Mouse (Mus musculus): ENCODE data around the gene Spata45. TPM values are rescaled to one million over a fixed set of nuclear protein-coding genes. Genes with fewer than 3 reads are reported as not detected.

The Spata45 gene
- polyA plus RNA-seq, 1 experiment from 2014 or later = not detected

GRCm38 (mm10) chr1:191086304-191086878 is 50.0 kb downstream of the Spata45 start:
- whole genome bisulfite sequencing (ENCODE audit: insufficient replicate concordance) = 79% methylated on average over 7 of the region's 7 CpGs
- Histone ChIP-seq H3K4me3 (ENCODE audit: low read depth, low read length) (no peak overlapping the region), H3K9ac (ENCODE audit: low read depth, low read length) (no peak overlapping the region), H3K9me3 (replicated peaks; ENCODE audit: control insufficient read depth, low read length) (no peaks in the 10 kb centered on the region), H3K4me2 (ENCODE audit: low read depth, low read length) (no peak overlapping the region), H3K27ac (ENCODE audit: low read length) (peak overlapping the region; percentile 56), H3K27me3 (ENCODE audit: control insufficient read depth, insufficient read depth, low read depth, low read length) (no peaks in the 10 kb centered on the region), H3K36me3 (ENCODE audit: control insufficient read depth, insufficient read depth) (peaks cover 18% of the 10 kb centered on the region), H3K4me1 (ENCODE audit: control insufficient read depth, low read depth, low read length) (peaks cover 4% of the 10 kb centered on the region; the same call in 1 of the 2 replicates)
- ATAC-seq (ENCODE audit: low read depth) = no peak

GRCm38 (mm10) chr1:191086960-191087359 is 50.5 kb downstream of the Spata45 start:
- H3K4me2 ChIP-seq (ENCODE audit: low read depth, low read length) = no peak overlapping the region
- H3K4me3 ChIP-seq (ENCODE audit: low read depth, low read length) = no peak overlapping the region
- no peak for ATAC-seq (ENCODE audit: low read depth)
- H3K27me3 ChIP-seq (ENCODE audit: control insufficient read depth, insufficient read depth, low read depth, low read length) = no peaks in the 10 kb centered on the region; the same call in 1 of the 2 replicates
- 73% methylated on average over 8 of the region's 8 CpGs for WGBS (ENCODE audit: insufficient replicate concordance)
- no peaks in the 10 kb centered on the region for H3K9me3 ChIP-seq (replicated peaks; ENCODE audit: control insufficient read depth, low read length)
- peaks cover 4% of the 10 kb centered on the region; the same call in 1 of the 2 replicates for H3K4me1 ChIP-seq (ENCODE audit: control insufficient read depth, low read depth, low read length)
- no peak overlapping the region for H3K9ac ChIP-seq (ENCODE audit: low read depth, low read length)
- peak overlapping the region; percentile 56 for H3K27ac ChIP-seq (ENCODE audit: low read length)
- peaks cover 14% of the 10 kb centered on the region for H3K36me3 ChIP-seq (ENCODE audit: control insufficient read depth, insufficient read depth)

DNA sequence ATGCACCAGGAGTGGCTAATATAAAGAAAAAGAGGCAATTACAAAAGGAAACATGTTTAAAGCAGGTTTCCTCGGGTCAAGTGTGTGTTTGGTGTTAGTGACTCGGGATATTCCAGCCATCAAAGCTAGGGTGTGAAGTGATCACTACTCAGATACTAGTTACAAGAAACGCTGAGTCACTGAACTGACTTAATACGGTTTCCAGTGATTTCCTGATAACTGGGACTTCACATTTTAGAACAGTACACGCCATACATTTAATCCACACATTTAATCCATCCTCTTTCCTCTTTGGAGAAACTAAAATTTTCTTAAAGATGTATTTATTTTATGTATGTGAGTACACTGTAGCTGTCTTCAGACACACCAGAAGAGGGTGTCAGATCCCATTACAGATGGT is 51.5 kb downstream of the Spata45 start:
- no peaks in the 10 kb centered on the region; the same call in 1 of the 2 replicates for H3K27me3 ChIP-seq (ENCODE audit: control insufficient read depth, insufficient read depth, low read depth, low read length)
- H3K9me3 ChIP-seq (replicated peaks; ENCODE audit: control insufficient read depth, low read length) = no peaks in the 10 kb centered on the region
- H3K4me1 ChIP-seq (ENCODE audit: control insufficient read depth, low read depth, low read length) = peaks cover 4% of the 10 kb centered on the region; the same call in 1 of the 2 replicates
- no peak overlapping the region for H3K4me3 ChIP-seq (ENCODE audit: low read depth, low read length)
- H3K36me3 ChIP-seq (ENCODE audit: control insufficient read depth, insufficient read depth) = peaks cover 7% of the 10 kb centered on the region
- no peak overlapping the region for H3K4me2 ChIP-seq (ENCODE audit: low read depth, low read length)
- H3K9ac ChIP-seq (ENCODE audit: low read depth, low read length) = no peak overlapping the region
- no peak for ATAC-seq (ENCODE audit: low read depth)
- 26% methylated on average over 5 of the region's 5 CpGs for WGBS (ENCODE audit: insufficient replicate concordance)
- no peak overlapping the region for H3K27ac ChIP-seq (ENCODE audit: low read length)

DNA sequence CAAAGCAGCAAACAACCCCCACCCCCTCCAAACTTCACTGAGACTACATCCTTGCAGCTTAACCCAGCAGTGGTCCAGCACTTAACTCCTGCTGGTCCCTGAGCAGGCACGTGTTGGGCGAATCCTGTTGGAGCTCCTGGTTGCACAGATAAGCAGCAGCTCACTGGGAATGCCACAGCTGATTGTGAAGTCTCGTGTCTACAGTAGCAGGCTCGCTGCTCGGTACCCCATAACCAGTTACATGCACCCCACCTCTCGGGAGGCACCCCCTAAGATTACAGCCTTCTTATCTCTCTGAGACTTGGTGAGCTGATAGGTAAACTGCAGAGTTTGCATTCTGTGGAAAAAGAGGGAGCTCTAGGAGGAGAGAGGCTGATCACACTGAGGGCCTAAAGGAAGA is 52.9 kb downstream of the Spata45 start:
- H3K27me3 ChIP-seq (ENCODE audit: control insufficient read depth, insufficient read depth, low read depth, low read length) = no peaks in the 10 kb centered on the region; the same call in 1 of the 2 replicates
- no peak overlapping the region for H3K9ac ChIP-seq (ENCODE audit: low read depth, low read length)
- peaks cover 2% of the 10 kb centered on the region; the same call in 1 of the 2 replicates for H3K4me1 ChIP-seq (ENCODE audit: control insufficient read depth, low read depth, low read length)
- H3K9me3 ChIP-seq (replicated peaks; ENCODE audit: control insufficient read depth, low read length) = no peaks in the 10 kb centered on the region
- H3K36me3 ChIP-seq (ENCODE audit: control insufficient read depth, insufficient read depth) = peaks cover 4% of the 10 kb centered on the region; the same call in 1 of the 2 replicates
- no peak overlapping the region for H3K4me3 ChIP-seq (ENCODE audit: low read depth, low read length)
- ATAC-seq (ENCODE audit: low read depth) = no peak
- WGBS (ENCODE audit: insufficient replicate concordance) = 28% methylated on average over 6 of the region's 6 CpGs
- no peak overlapping the region for H3K27ac ChIP-seq (ENCODE audit: low read length)
- H3K4me2 ChIP-seq (ENCODE audit: low read depth, low read length) = no peak overlapping the region

- Histone ChIP-seq H3K4me3 (ENCODE audit: low read depth, low read length) (no peak overlapping the region), H3K9me3 (replicated peaks; ENCODE audit: control insufficient read depth, low read length) (no peaks in the 10 kb centered on the region), H3K4me1 (ENCODE audit: control insufficient read depth, low read depth, low read length) (no peaks in the 10 kb centered on the region; the same call in 1 of the 2 replicates), H3K27me3 (ENCODE audit: control insufficient read depth, insufficient read depth, low read depth, low read length) (peaks cover 8% of the 10 kb centered on the region), H3K4me2 (ENCODE audit: low read depth, low read length) (no peak overlapping the region), H3K9ac (ENCODE audit: low read depth, low read length) (no peak overlapping the region), H3K27ac (ENCODE audit: low read length) (no peak overlapping the region), H3K36me3 (ENCODE audit: control insufficient read depth, insufficient read depth) (no peaks in the 10 kb centered on the region)
- no peak for ATAC-seq (ENCODE audit: low read depth)
- 64% methylated on average over 8 of the region's 8 CpGs for WGBS (ENCODE audit: insufficient replicate concordance)
These were observed 55.6 kb downstream of the Spata45 start for GRCm38 (mm10) chr1:191092050-191092449.

Other genes with a start within 250 kb of the Spata45 start
- 3.4 and 4.9 TPM in 2 replicates for gene Rps6kc1, start 124.9 kb upstream of the Spata45 start, polyA plus RNA-seq (2015; fragmentation: Nextera tagmentation; extraction: Ambion mirVana)
- 11.3 and 11.6 TPM in 2 replicates for gene Angel2, start 111.5 kb upstream of the Spata45 start, polyA plus RNA-seq (2015; fragmentation: Nextera tagmentation; extraction: Ambion mirVana)
- 0.85 and 0.94 TPM in 2 replicates for gene Vash2, start 57.3 kb upstream of the Spata45 start, polyA plus RNA-seq (2015; fragmentation: Nextera tagmentation; extraction: Ambion mirVana)
- 2.1 and 2.2 TPM in 2 replicates for gene Flvcr1, start 10.5 kb upstream of the Spata45 start, polyA plus RNA-seq (2015; fragmentation: Nextera tagmentation; extraction: Ambion mirVana)
- 5.9 and 6.4 TPM in 2 replicates for gene Tatdn3, start 26.3 kb downstream of the Spata45 start, polyA plus RNA-seq (2015; fragmentation: Nextera tagmentation; extraction: Ambion mirVana)
- 12.7 and 13.5 TPM in 2 replicates for gene Nsl1, start 26.4 kb downstream of the Spata45 start, polyA plus RNA-seq (2015; fragmentation: Nextera tagmentation; extraction: Ambion mirVana)
- 1.5 and 2.4 TPM in 2 replicates for gene Batf3, start 61.2 kb downstream of the Spata45 start, polyA plus RNA-seq (2015; fragmentation: Nextera tagmentation; extraction: Ambion mirVana)
- not detected in 2 replicates for gene Fam71a, start 128.2 kb downstream of the Spata45 start, polyA plus RNA-seq (2015; fragmentation: Nextera tagmentation; extraction: Ambion mirVana)
- gene Atf3, start 181.4 kb downstream of the Spata45 start, polyA plus RNA-seq (2015; fragmentation: Nextera tagmentation; extraction: Ambion mirVana) = 1.5 and 1.9 TPM in 2 replicates